Mouse (Mus musculus) CH12.LX (cell line): ENCODE data around the gene Ep300. TPM values are rescaled to one million over a fixed set of nuclear protein-coding genes. Genes with fewer than 3 reads are reported as not detected.
A peak's percentile ranks its signal among the peaks of the same experiment; 100 is the strongest.

ENCODE experiments used
- DNase-seq: peaks from one replicate; pipeline ENCODE4 v3.0.0-alpha.2; 2013; ENCODE audit errors: extremely low read depth
- H3K27ac ChIP-seq: 2 replicates; pipeline ENCODE4 v1.5.1; 2012; ENCODE audit warnings: low read depth, mild to moderate bottlenecking, control low read depth, moderate library complexity; ENCODE audit not compliant: insufficient read depth
- H3K27me3 ChIP-seq: replicated peaks from 2 replicates; pipeline ENCODE3; 2012; ENCODE audit warnings: inconsistent platforms
- H3K36me3 ChIP-seq, 2 experiments: replicated peaks in 1 of 2; 2 replicates each; pipeline versions ENCODE3 to v1.6.1; 2012; ENCODE audit warnings: inconsistent platforms in 1 of 2, low read length in 1 of 2, mild to moderate bottlenecking in 1 of 2, mixed read lengths in 1 of 2, moderate library complexity in 1 of 2; ENCODE audit not compliant: control insufficient read depth in 1 of 2, insufficient read depth in 1 of 2
- H3K4me1 ChIP-seq, 2 experiments: 2 replicates each; pipeline ENCODE4 v1.6.1; 2012; ENCODE audit warnings: inconsistent platforms in 1 of 2, moderate library complexity in 1 of 2; ENCODE audit not compliant: insufficient read depth in 2 of 2, control insufficient read depth in 1 of 2
- H3K4me2 ChIP-seq: 2 replicates; pipeline ENCODE4 v1.6.1; 2012; ENCODE audit warnings: low read depth, mild to moderate bottlenecking, control low read depth; ENCODE audit not compliant: poor library complexity, insufficient read depth, severe bottlenecking
- H3K4me3 ChIP-seq, 3 experiments: fragments of 150-350 bp in 1 of 3; sonication (generic) in 1 of 3; replicated peaks in 1 of 3; 2 replicates each; pipeline versions ENCODE3 to v1.5.1; 2011 to 2012; ENCODE audit warnings: low read depth in 2 of 3, low read length in 2 of 3, mild to moderate bottlenecking in 2 of 3, moderate library complexity in 2 of 3, control low read depth in 1 of 3, improper control_type of control experiment in 1 of 3, inconsistent platforms in 1 of 3, mixed read lengths in 1 of 3; ENCODE audit not compliant: poor library complexity in 1 of 3
- H3K79me2 ChIP-seq: replicated peaks from 2 replicates; pipeline ENCODE4 v1.6.1; 2012; ENCODE audit warnings: mild to moderate bottlenecking, moderate library complexity; ENCODE audit not compliant: control insufficient read depth, poor library complexity, insufficient read depth, severe bottlenecking; ENCODE audit errors: extremely low read depth
- H3K9ac ChIP-seq: 2 replicates; pipeline ENCODE4 v1.6.1; 2012; ENCODE audit warnings: low read depth, mild to moderate bottlenecking, control low read depth, moderate library complexity; ENCODE audit not compliant: insufficient read depth
- H3K9me3 ChIP-seq: replicated peaks from 2 replicates; pipeline ENCODE3; 2012; ENCODE audit warnings: low read length, inconsistent platforms, mixed read lengths
- BHLHE40 ChIP-seq: IDR thresholded peaks from 2 replicates; pipeline ENCODE4 v1.6.1; 2011; ENCODE audit warnings: mild to moderate bottlenecking, low read depth, low read length, improper control_type of control experiment
- CHD1 ChIP-seq: IDR thresholded peaks from 2 replicates; pipeline ENCODE4 v1.6.1; 2012; ENCODE audit warnings: low read depth, low read length, improper control_type of control experiment, inconsistent platforms
- CHD2 ChIP-seq: IDR thresholded peaks from 2 replicates; pipeline ENCODE4 v1.6.1; 2011; ENCODE audit warnings: low read length, improper control_type of control experiment
- CTCF ChIP-seq, 2 experiments: IDR thresholded peaks in 1 of 2; conservative IDR thresholded peaks in 1 of 2; 2 replicates each; pipeline ENCODE4 v1.5.1; 2011 to 2012; ENCODE audit warnings: low read depth in 2 of 2, low read length in 2 of 2, improper control_type of control experiment in 1 of 2, inconsistent platforms in 1 of 2, mild to moderate bottlenecking in 1 of 2, moderate library complexity in 1 of 2
- EP300 ChIP-seq: IDR thresholded peaks from 2 replicates; pipeline ENCODE4 v1.6.1; 2011; ENCODE audit warnings: low read length, improper control_type of control experiment
- ETS1 ChIP-seq: conservative IDR thresholded peaks from 2 replicates; pipeline ENCODE4 v1.6.1; 2012; ENCODE audit warnings: low read depth, mild to moderate bottlenecking, inconsistent platforms, low read length, improper control_type of control experiment, moderate library complexity
- JUND ChIP-seq: conservative IDR thresholded peaks from 2 replicates; pipeline ENCODE4 v1.6.1; 2011; ENCODE audit warnings: low read depth, low read length, improper control_type of control experiment
- MEF2A ChIP-seq: IDR thresholded peaks from 2 replicates; pipeline ENCODE4 v1.6.1; 2014; ENCODE audit warnings: low read depth, mild to moderate bottlenecking, inconsistent platforms, low read length, improper control_type of control experiment, borderline replicate concordance
- MXI1 ChIP-seq: IDR thresholded peaks from 2 replicates; pipeline ENCODE4 v1.6.1; 2011; ENCODE audit warnings: mild to moderate bottlenecking, low read depth, low read length, improper control_type of control experiment
- NELFE ChIP-seq: IDR thresholded peaks from 2 replicates; pipeline ENCODE4 v1.6.1; 2011; ENCODE audit warnings: low read depth, low read length, improper control_type of control experiment
- PAX5 ChIP-seq: IDR thresholded peaks from 2 replicates; pipeline ENCODE4 v1.6.1; 2012; ENCODE audit warnings: low read length, inconsistent platforms, mixed read lengths
- POLR2A ChIP-seq: IDR thresholded peaks from 2 replicates; pipeline ENCODE4 v1.6.1; 2011; ENCODE audit warnings: low read depth, mild to moderate bottlenecking, improper control_type of control experiment, low read length
- POLR2AphosphoS2 ChIP-seq: IDR thresholded peaks from 2 replicates; pipeline ENCODE4 v1.6.1; 2011; ENCODE audit warnings: low read depth, low read length, improper control_type of control experiment
- RAD21 ChIP-seq: IDR thresholded peaks from 2 replicates; pipeline ENCODE4 v1.6.1; 2011; ENCODE audit warnings: low read depth, mild to moderate bottlenecking, low read length, improper control_type of control experiment, moderate library complexity
- RCOR1 ChIP-seq: conservative IDR thresholded peaks from 2 replicates; pipeline ENCODE4 v1.6.1; 2012; ENCODE audit warnings: low read depth, mild to moderate bottlenecking, inconsistent platforms, low read length, improper control_type of control experiment
- SIN3A ChIP-seq: IDR thresholded peaks from 2 replicates; pipeline ENCODE4 v1.6.1; 2012; ENCODE audit warnings: low read length, improper control_type of control experiment, inconsistent platforms
- SMC3 ChIP-seq: IDR thresholded peaks from 2 replicates; pipeline ENCODE4 v1.6.1; 2011; ENCODE audit warnings: low read depth, low read length, improper control_type of control experiment
- TBP ChIP-seq: conservative IDR thresholded peaks from 2 replicates; pipeline ENCODE4 v1.6.1; 2011; ENCODE audit warnings: low read depth, low read length, improper control_type of control experiment
- TCF12 ChIP-seq: IDR thresholded peaks from 2 replicates; pipeline ENCODE4 v1.6.1; 2014; ENCODE audit warnings: low read depth, mild to moderate bottlenecking, inconsistent platforms, low read length, improper control_type of control experiment
- ZNF384 ChIP-seq: IDR thresholded peaks from 2 replicates; pipeline ENCODE4 v1.6.1; 2012; ENCODE audit warnings: low read depth, low read length, improper control_type of control experiment, inconsistent platforms
- dilution Hi-C: fragments of 300-500 bp; cut with MboI; formaldehyde crosslinking; loops from 2 replicates; pipeline ENCODE4 v1.14.3; 2020; ENCODE audit warnings: low sequenced_read_pairs; ENCODE audit not compliant: extremely low pct_unique_long_range_greater_than_20kb, extremely low pct_ligation_motif_present
- in situ Hi-C: fragments of 300-500 bp; cut with MboI; formaldehyde crosslinking; loops from 3 replicates; pipeline ENCODE4 v1.14.3; 2019; ENCODE audit warnings: low sequenced_read_pairs, low pct_ligation_motif_present, low pct_unique_long_range_greater_than_20kb, mixed read lengths
- polyA plus RNA-seq: library from polyadenylated mRNA; unstranded; fragments of >175 nt; gene quantifications from 2 replicates; pipeline ENCODE4 v1.2.1, GENCODE M21; 2012; ENCODE audit warnings: low read depth; ENCODE audit not compliant: insufficient read length
- total RNA-seq, 2 experiments: library from RNA; depleted of rRNA; stranded (reverse); fragments of 300-350 nt in 1 of 2; fragments of >200 nt in 1 of 2; gene quantifications; 2 replicates each; pipeline ENCODE4 v1.2.3; 2012 to 2014

Gene Ep300
- total and polyA plus RNA-seq, 3 experiments: 5.9 to 33.2 (median 17.4) TPM

GRCm38 (mm10) chr15:81670231-81670640 is 85.1 kb downstream of the Ep300 start:
- in situ Hi-C loops: no loop called here
- Histone ChIP-seq H3K79me2 (peaks cover 10% of the 10 kb centered on the region), H3K4me2 (no peak overlapping the region), H3K36me3 (peaks cover 48 to 68% of the 10 kb centered on the region in 2 experiments), H3K9me3 (no peaks in the 10 kb centered on the region), H3K9ac (no peak overlapping the region), H3K27me3 (no peaks in the 10 kb centered on the region)
- peak; percentile 37 for DNase-seq
- dilution Hi-C loops: no loop called here
- TF ChIP-seq SMC3 (peak; percentile 57), PAX5 (no peak), TBP (no peak), RAD21 (peak; percentile 73), POLR2A (no peak), CTCF (conservative IDR thresholded peaks at IDR 0.05 in 1 of 2, IDR thresholded peaks at IDR 0.05 in 1 of 2; ENCODE audit: low read depth in 2 of 2, low read length in 2 of 2) (peak in 1 of 2 experiments; percentile 77; a peak in 3 of 4 replicates), JUND (no peak), SIN3A (no peak), TCF12 (no peak)
- TF ChIP-seq, all 38 proteins: peak for 3
- H3K27ac ChIP-seq: no peak overlapping the region
- H3K4me1 ChIP-seq: peaks cover 0 to 6% of the 10 kb centered on the region in 2 experiments; a peak in 1 of 4 replicates
- no peak overlapping the region for H3K4me3 ChIP-seq

- H3K79me2 ChIP-seq: no peaks in the 10 kb centered on the region
- no peak overlapping the region for H3K27ac ChIP-seq
- dilution Hi-C loops (no loop called here), in situ Hi-C loops (no loop called here)
- H3K4me2 ChIP-seq: no peak overlapping the region
- no peak for DNase-seq
- no peaks in the 10 kb centered on the region for H3K4me1 ChIP-seq
- H3K27me3 ChIP-seq: no peaks in the 10 kb centered on the region
- peaks cover 45 to 80% of the 10 kb centered on the region in 2 experiments for H3K36me3 ChIP-seq
- no peak overlapping the region for H3K4me3 ChIP-seq
- no peaks in the 10 kb centered on the region for H3K9me3 ChIP-seq
- no peak overlapping the region for H3K9ac ChIP-seq
- TF ChIP-seq RCOR1 (no peak), TCF12 (no peak)
Measured at GRCm38 (mm10) chr15:81676637-81677036, 91.5 kb downstream of the Ep300 start.

GRCm38 (mm10) chr15:81680301-81680805 is 95.2 kb downstream of the Ep300 start:
- DNase-seq: no peak
- no peaks in the 10 kb centered on the region for H3K79me2 ChIP-seq
- dilution Hi-C loops: no loop called here
- no peak overlapping the region for H3K27ac ChIP-seq
- H3K4me3 ChIP-seq: no peak overlapping the region
- H3K36me3 ChIP-seq: peaks cover 71 to 94% of the 10 kb centered on the region in 2 experiments
- no peak overlapping the region for H3K9ac ChIP-seq
- TF ChIP-seq ETS1 (no peak), POLR2AphosphoS2 (no peak), CHD2 (no peak), NELFE (no peak), ZNF384 (no peak), CHD1 (no peak), MEF2A (no peak), EP300 (no peak), MXI1 (no peak), RCOR1 (no peak), POLR2A (no peak), BHLHE40 (no peak), SMC3 (no peak)
- H3K9me3 ChIP-seq: no peaks in the 10 kb centered on the region
- no peak overlapping the region for H3K4me2 ChIP-seq
- in situ Hi-C loops: no loop called here
- H3K4me1 ChIP-seq: no peaks in the 10 kb centered on the region
- H3K27me3 ChIP-seq: no peaks in the 10 kb centered on the region
